Mouse (Mus musculus): Measurements from ENCODE around the gene Snrpa.

DNA sequence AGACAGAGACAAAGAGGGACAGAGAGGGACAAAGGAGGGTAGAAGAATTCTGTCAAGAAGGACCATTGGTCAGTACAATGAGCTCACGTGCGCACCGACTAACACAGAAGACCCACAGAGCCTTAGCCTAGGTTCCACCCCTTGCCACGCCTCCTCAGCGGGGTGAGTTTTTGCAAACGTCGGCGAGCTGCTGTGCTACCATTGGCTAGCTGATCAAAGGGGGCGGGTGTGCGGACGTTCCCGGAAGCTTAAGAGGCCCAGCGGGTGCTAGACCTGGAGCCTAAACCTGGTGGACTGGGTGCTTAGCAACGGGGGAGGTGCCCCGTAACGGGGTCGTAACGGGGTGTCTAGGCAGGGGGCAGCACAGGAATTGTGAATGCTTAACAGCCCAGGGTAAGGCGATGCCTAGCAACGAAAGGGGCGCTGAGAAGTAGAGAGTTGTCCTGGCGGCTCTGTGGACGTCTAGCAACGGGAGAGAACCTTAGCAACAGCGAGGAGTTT lies 36.8 kb upstream of the Snrpa start, which contains the start of gene Coq8b:
- TF ChIP-seq CTCF (IDR thresholded peaks at IDR 0.05; ENCODE audit: control insufficient read depth, insufficient read depth, insufficient replicate concordance, low read depth, low read length), result no peak
- TF ChIP-seq POLR2A (IDR thresholded peaks at IDR 0.05; ENCODE audit: control insufficient read depth, low read depth, low read length), result peak; percentile 61; the same call in 1 of the 2 replicates
